Mouse (Mus musculus): ENCODE measurements at regions not wholly inside any gene's neighbourhood (a gene's known extent, or its start where the extent isn't known, plus 50 kb on each side); places are given as distances from the start of the nearest gene placed in this dataset.
A peak's percentile ranks its signal among the peaks of the same experiment; 100 is the strongest.
"Not testable (repeated sequence)": the region's sequence is repeated elsewhere in the genome, so short reads cannot be mapped to it uniquely, and the experiment has no call there.

- no peaks in the 10 kb centered on the region for H3K36me3 ChIP-seq (ENCODE audit: control insufficient read depth, insufficient read depth, low read length)
- H3K4me2 ChIP-seq (ENCODE audit: low read depth), result no peak overlapping the region
- no peaks in the 10 kb centered on the region for H3K9me3 ChIP-seq (ENCODE audit: control insufficient read depth, low read length)
- H3K4me3 ChIP-seq (ENCODE audit: low read depth, low read length), result no peak overlapping the region
- no peak overlapping the region for H3K27ac ChIP-seq (ENCODE audit: low read depth, low read length)
- no peak overlapping the region for H3K9ac ChIP-seq (ENCODE audit: low read length)
- ATAC-seq (ENCODE audit: insufficient read depth, low FRiP score, low TSS enrichment), result no peak
- H3K27me3 ChIP-seq (ENCODE audit: control insufficient read depth, insufficient read depth, low read length), result no peaks in the 10 kb centered on the region
- DNase-seq (ENCODE audit: low spot score), result peak; percentile 20
- 30% methylated on average over 5 of the region's 5 CpGs for WGBS
- H3K4me1 ChIP-seq (ENCODE audit: control insufficient read depth, insufficient read depth, low read length), result 0 out of 2 replicates have a peak, but pooled peaks cover 3% of the 10 kb centered on the region
Measured at GRCm38 (mm10) chr5:97299631-97300030, 92.5 kb downstream of the Naa11 start.

- Histone ChIP-seq H3K36me3 (ENCODE audit: control insufficient read depth, insufficient read depth, low read length) (no peaks in the 10 kb centered on the region), H3K27ac (ENCODE audit: low read depth, low read length) (no peak overlapping the region), H3K4me2 (ENCODE audit: low read depth) (no peak overlapping the region), H3K9ac (ENCODE audit: low read length) (no peak overlapping the region), H3K9me3 (ENCODE audit: control insufficient read depth, low read length) (no peaks in the 10 kb centered on the region), H3K4me1 (ENCODE audit: control insufficient read depth, insufficient read depth, low read length) (0 out of 2 replicates have a peak, but pooled peaks cover 3% of the 10 kb centered on the region), H3K27me3 (ENCODE audit: control insufficient read depth, insufficient read depth, low read length) (no peaks in the 10 kb centered on the region), H3K4me3 (ENCODE audit: low read depth, low read length) (no peak overlapping the region)
- ATAC-seq (ENCODE audit: insufficient read depth, low FRiP score, low TSS enrichment) (no peak), DNase-seq (ENCODE audit: low spot score) (no peak)
- WGBS, result 47% methylated on average over 3 of the region's 3 CpGs
Measured at GRCm38 (mm10) chr5:97296213-97296612, 96.0 kb downstream of the Naa11 start.

DNA sequence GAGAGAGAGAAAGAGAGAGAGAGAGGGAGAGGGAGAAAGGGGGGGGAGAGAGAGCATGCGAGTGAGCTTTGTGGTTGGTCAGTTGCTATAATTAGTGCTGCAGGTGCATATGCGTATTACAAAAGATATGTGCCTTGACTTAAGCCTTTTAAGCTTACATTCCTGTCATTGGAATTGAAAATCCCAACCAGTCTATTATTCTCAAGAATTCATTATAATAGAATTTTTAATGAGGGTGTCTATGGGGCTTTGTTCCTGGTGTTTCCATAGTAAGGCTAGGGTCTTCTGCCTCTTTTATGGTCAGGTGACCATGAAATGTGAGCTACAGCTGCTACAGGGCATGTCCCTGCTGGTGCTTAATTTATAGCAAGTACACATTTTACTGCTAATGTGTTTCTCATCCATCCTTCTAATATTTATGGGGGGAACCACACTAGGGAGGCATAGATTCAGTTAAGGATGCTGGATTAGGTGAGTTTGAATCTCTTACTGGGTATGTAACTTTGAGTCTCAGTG, 102.0 kb downstream of the Naa11 start:
- no peaks in the 10 kb centered on the region for H3K9me3 ChIP-seq (ENCODE audit: control insufficient read depth, low read length)
- DNase-seq (ENCODE audit: low spot score) (no peak), ATAC-seq (ENCODE audit: insufficient read depth, low FRiP score, low TSS enrichment) (peak; percentile 67; the same call in 1 of the 2 replicates)

DNA sequence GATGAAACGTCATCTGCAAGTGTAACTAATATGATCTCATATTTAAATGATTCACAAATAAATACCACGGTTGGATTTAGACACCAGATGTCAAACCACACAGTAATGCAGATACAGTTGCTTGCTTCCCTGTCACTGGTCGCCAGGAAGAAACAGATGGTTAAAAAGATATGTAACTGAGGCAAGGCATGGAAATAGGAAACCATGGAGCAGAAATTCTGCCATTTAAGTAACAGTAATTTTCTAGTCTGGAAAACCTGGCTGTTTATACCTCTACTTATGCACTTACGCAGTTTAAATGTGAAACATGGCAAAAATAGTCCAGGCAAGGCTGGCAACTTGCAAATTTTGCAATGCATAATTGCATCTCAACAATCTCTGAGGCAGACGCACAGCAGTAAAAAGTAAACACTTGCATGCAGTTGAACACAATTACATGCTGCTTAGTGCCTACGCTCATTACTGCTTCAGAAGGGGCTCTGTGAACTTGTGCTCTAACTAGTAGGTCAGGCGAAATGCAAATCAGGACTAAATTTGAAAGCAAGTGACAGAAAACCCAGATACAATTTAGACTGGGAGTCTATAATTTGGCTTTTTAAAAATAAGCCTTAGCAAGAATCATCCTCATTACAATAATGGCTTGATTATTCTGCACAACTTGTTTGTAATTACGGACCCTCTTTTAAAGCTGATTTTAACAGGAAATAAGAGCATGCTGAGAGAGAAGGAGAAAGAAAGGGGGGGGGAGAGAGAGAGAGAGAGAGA, 102.6 kb downstream of the Naa11 start:
- 67% methylated on average over 8 of the region's 8 CpGs for WGBS
- DNase-seq (ENCODE audit: low spot score) (no peak), ATAC-seq (ENCODE audit: insufficient read depth, low FRiP score, low TSS enrichment) (no peak)
- Histone ChIP-seq H3K9me3 (ENCODE audit: control insufficient read depth, low read length) (no peaks in the 10 kb centered on the region), H3K9ac (ENCODE audit: low read length) (no peak overlapping the region), H3K27me3 (ENCODE audit: control insufficient read depth, insufficient read depth, low read length) (no peaks in the 10 kb centered on the region), H3K4me3 (ENCODE audit: low read depth, low read length) (no peak overlapping the region), H3K4me2 (ENCODE audit: low read depth) (no peak overlapping the region), H3K27ac (ENCODE audit: low read depth, low read length) (no peak overlapping the region), H3K4me1 (ENCODE audit: control insufficient read depth, insufficient read depth, low read length) (no peaks in the 10 kb centered on the region), H3K36me3 (ENCODE audit: control insufficient read depth, insufficient read depth, low read length) (no peaks in the 10 kb centered on the region)

More for the DNA sequence above, 102.0 kb downstream of the Naa11 start:
- H3K27me3 ChIP-seq (ENCODE audit: control insufficient read depth, insufficient read depth, low read length), result no peaks in the 10 kb centered on the region
- no peaks in the 10 kb centered on the region for H3K4me1 ChIP-seq (ENCODE audit: control insufficient read depth, insufficient read depth, low read length)
- H3K9ac ChIP-seq (ENCODE audit: low read length), result no peak overlapping the region
- H3K4me2 ChIP-seq (ENCODE audit: low read depth), result no peak overlapping the region
- no peak overlapping the region for H3K27ac ChIP-seq (ENCODE audit: low read depth, low read length)
- H3K36me3 ChIP-seq (ENCODE audit: control insufficient read depth, insufficient read depth, low read length), result no peaks in the 10 kb centered on the region
- H3K4me3 ChIP-seq (ENCODE audit: low read depth, low read length), result no peak overlapping the region
- WGBS, result 44% methylated on average over 2 of the region's 2 CpGs

GRCm38 (mm10) chr5:97279455-97279854, 112.7 kb downstream of the Naa11 start:
- Histone ChIP-seq H3K4me3 (ENCODE audit: low read depth, low read length) (no peak overlapping the region), H3K9ac (ENCODE audit: low read length) (no peak overlapping the region), H3K9me3 (ENCODE audit: control insufficient read depth, low read length) (no peaks in the 10 kb centered on the region), H3K4me1 (ENCODE audit: control insufficient read depth, insufficient read depth, low read length) (no peaks in the 10 kb centered on the region), H3K27ac (ENCODE audit: low read depth, low read length) (no peak overlapping the region), H3K36me3 (ENCODE audit: control insufficient read depth, insufficient read depth, low read length) (no peaks in the 10 kb centered on the region), H3K27me3 (ENCODE audit: control insufficient read depth, insufficient read depth, low read length) (no peaks in the 10 kb centered on the region), H3K4me2 (ENCODE audit: low read depth) (no peak overlapping the region)
- WGBS, result 89% methylated on average over 5 of the region's 5 CpGs
- DNase-seq (ENCODE audit: low spot score), result no peak
- no peak for ATAC-seq (ENCODE audit: insufficient read depth, low FRiP score, low TSS enrichment)

GRCm38 (mm10) chr5:97277795-97278572, 114.2 kb downstream of the Naa11 start:
- Histone ChIP-seq H3K27ac (ENCODE audit: low read depth, low read length) (no peak overlapping the region), H3K4me2 (ENCODE audit: low read depth) (no peak overlapping the region), H3K27me3 (ENCODE audit: control insufficient read depth, insufficient read depth, low read length) (no peaks in the 10 kb centered on the region), H3K4me1 (ENCODE audit: control insufficient read depth, insufficient read depth, low read length) (no peaks in the 10 kb centered on the region), H3K4me3 (ENCODE audit: low read depth, low read length) (no peak overlapping the region), H3K9ac (ENCODE audit: low read length) (no peak overlapping the region), H3K36me3 (ENCODE audit: control insufficient read depth, insufficient read depth, low read length) (no peaks in the 10 kb centered on the region), H3K9me3 (ENCODE audit: control insufficient read depth, low read length) (no peaks in the 10 kb centered on the region)
- 83% methylated on average over 16 of the region's 16 CpGs for WGBS
- ATAC-seq (ENCODE audit: insufficient read depth, low FRiP score, low TSS enrichment), result no peak
- DNase-seq (ENCODE audit: low spot score), result no peak

DNA sequence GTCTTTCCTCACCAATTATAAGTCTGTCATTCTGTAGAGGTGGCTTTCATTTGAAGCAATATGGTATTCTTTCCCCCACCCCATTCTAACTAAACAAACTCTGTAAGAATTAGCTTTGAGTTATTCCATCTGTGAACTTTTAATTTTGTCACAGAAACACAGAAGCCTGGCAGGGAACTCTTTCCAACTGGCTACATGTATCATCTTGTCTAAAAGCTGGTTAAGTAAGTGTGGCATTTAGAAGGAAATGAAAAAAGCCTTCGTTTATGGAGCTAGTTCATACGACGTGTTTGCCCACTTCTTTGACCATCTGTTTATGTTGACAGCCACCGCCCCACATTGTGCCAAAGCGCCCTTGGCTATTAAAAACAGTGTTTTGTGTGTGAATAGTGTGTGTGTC, 115.5 kb downstream of the Naa11 start:
- WGBS, result 87% methylated on average over 5 of the region's 5 CpGs
- DNase-seq (ENCODE audit: low spot score), result no peak

GRCm38 (mm10) chr5:97264666-97265065, 127.5 kb downstream of the Naa11 start:
- H3K9ac ChIP-seq (ENCODE audit: low read length); H3K27me3 ChIP-seq (ENCODE audit: control insufficient read depth, insufficient read depth, low read length); H3K4me2 ChIP-seq (ENCODE audit: low read depth); H3K27ac ChIP-seq (ENCODE audit: low read depth, low read length); H3K9me3 ChIP-seq (ENCODE audit: control insufficient read depth, low read length); H3K36me3 ChIP-seq (ENCODE audit: control insufficient read depth, insufficient read depth, low read length); ATAC-seq (ENCODE audit: insufficient read depth, low FRiP score, low TSS enrichment); H3K4me1 ChIP-seq (ENCODE audit: control insufficient read depth, insufficient read depth, low read length); H3K4me3 ChIP-seq (ENCODE audit: low read depth, low read length); DNase-seq (ENCODE audit: low spot score): not testable (repeated sequence)
- 90% methylated on average over 12 of the region's 12 CpGs for WGBS

More for the DNA sequence above, 115.5 kb downstream of the Naa11 start:
- Histone ChIP-seq H3K9ac (ENCODE audit: low read length) (no peak overlapping the region), H3K4me1 (ENCODE audit: control insufficient read depth, insufficient read depth, low read length) (no peaks in the 10 kb centered on the region), H3K27ac (ENCODE audit: low read depth, low read length) (no peak overlapping the region), H3K4me2 (ENCODE audit: low read depth) (no peak overlapping the region), H3K4me3 (ENCODE audit: low read depth, low read length) (no peak overlapping the region), H3K36me3 (ENCODE audit: control insufficient read depth, insufficient read depth, low read length) (no peaks in the 10 kb centered on the region), H3K27me3 (ENCODE audit: control insufficient read depth, insufficient read depth, low read length) (no peaks in the 10 kb centered on the region), H3K9me3 (ENCODE audit: control insufficient read depth, low read length) (no peaks in the 10 kb centered on the region)
- ATAC-seq (ENCODE audit: insufficient read depth, low FRiP score, low TSS enrichment), result no peak
